Mouse (Mus musculus) adrenal gland, adult (tissue): ENCODE measurements at regions not wholly inside any gene's neighbourhood (a gene's known extent, or its start where the extent isn't known, plus 50 kb on each side); places are given as distances from the start of the nearest gene placed in this dataset.

ENCODE experiments used
- DNase-seq, 2 experiments: peaks; one replicate each; pipeline ENCODE4 v3.0.0; 2022 to 2023; ENCODE audit warnings: low spot score in 1 of 2; ENCODE audit not compliant: inconsistent age in 2 of 2

DNA sequence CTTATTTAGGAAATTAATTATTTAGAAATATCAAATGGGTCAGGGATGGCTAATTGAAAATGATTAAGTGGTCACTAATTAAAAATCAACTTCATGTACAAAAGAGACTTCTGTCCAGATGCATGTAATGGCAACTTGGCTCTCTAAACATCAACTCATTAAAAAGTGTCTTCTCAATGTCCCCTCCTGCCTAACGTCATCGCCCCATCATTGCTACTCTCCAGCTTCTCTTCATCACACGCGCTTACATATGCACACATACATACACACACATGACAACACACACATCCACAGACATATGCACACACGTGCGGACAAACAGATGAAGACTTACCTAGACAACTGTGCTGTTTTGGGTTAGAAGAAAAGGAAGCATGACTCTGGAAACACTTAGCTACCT, 476.1 kb upstream of the Pbx1 start:
- no peak for DNase-seq

DNA sequence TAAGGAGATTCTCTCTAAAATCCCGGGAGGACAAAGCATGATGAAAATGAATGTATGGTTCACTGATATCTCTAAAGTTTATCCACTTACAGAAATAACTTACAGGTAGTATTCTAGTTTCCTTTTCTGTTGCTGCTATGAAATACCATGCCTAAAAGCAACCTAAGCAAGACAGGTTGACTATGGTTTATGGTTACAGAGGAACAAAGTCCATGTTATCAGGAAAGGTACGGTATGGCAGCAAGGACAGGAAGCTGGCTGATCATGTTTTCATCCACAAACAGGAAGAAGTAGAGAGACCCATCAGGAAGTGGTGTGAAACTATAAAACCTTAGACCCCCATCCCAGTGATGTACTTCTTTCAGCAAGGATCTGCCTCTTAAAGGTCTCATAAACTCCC, 466.4 kb upstream of the Pbx1 start:
- no peak for DNase-seq

DNA sequence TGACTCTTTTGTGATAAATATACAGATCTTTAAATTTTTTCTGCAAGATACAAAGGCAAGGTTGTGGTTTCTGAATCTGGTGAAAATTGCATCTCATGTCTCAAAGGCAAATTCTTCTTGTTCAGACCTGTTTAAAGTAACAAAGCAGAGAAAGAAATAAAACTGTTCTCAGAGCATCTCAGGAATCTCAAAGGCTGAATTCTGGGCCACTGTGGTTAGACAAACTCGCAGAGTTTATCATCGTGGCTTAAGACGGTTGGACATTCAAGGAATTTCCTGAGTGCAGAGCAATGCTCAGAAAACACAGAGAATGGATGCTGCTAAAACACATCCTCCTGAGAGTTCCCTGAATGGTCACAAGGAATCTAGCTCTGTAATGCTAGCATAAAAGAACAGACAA, 429.5 kb upstream of the Pbx1 start:
- no peak for DNase-seq

DNA sequence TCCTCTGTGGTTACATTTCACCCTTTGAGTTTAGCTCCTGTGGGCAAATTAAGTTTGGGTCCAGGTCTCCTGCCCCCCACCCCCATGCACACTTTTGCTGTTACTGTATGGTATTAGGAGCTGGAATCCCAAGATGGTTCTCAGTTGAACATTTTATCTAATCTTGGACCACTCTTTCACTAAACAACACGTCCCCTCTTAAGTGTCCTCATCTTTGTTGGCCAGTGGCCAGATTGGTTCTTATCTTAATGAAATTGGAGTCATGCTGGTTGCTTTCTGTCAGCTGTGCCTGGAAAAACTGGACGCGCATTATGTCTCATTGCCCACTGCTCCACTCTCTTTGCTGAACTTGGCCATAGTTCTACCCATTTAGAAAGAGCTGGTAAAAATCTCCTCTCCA, 391.1 kb upstream of the Pbx1 start:
- peak in 1 of 2 experiments; percentile 4 for DNase-seq

DNA sequence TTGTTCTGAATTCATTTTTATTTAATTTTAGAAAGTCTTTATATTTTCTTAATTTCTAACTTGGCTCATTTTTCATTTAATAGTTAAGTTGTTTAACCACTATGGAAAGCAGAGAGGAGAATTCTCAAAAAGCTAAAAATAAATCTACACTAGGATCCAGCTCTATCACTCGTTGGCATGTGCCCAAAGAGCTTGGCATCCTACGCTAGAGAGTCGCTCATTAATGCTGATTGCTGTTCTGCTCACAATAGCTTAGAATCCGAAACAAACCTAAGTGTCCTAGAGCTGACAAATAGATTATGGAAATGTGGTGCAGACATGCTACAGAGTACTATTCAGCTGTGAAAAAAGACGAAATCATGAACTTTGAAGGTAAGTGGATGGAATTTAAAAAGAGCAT, 386.3 kb upstream of the Pbx1 start:
- DNase-seq = no peak

DNA sequence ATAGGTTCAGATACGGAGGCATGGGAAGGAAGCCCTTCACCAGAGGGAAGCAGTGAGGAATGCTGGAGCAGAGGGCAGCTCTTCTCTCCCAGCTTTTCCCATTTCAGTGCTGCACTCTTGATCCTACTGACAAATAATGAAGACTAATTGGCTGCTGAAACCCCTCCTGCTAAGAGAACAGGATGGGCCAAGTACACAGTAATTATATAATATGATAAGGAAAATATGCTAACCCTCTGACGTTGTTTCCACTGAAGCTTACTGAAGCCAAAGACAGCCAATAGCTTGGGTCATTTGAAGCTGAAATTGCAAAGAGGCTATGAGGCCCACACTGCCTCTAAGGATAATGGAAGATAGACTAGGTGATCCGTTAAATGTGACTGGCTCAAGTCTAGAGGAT, 375.0 kb upstream of the Pbx1 start:
- DNase-seq = no peak

DNA sequence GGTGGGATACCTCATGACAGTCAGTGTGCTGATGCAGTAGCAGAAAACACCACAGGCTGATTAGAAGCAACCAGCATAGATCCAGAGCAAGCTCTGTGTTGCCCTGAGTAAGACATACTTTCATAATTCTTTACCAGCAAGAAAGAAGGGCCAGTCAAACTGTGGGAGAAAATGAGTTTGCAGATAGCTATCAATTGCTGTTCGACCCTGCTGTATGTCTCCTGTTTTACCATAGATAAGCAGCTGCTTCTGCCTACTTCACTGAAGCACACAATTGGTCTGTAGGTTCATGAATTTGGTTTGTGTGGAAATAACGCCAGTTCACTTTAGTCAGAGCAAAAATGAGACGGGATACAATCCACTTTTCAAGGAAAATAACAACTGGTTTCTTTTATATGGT, 373.4 kb upstream of the Pbx1 start:
- no peak for DNase-seq

DNA sequence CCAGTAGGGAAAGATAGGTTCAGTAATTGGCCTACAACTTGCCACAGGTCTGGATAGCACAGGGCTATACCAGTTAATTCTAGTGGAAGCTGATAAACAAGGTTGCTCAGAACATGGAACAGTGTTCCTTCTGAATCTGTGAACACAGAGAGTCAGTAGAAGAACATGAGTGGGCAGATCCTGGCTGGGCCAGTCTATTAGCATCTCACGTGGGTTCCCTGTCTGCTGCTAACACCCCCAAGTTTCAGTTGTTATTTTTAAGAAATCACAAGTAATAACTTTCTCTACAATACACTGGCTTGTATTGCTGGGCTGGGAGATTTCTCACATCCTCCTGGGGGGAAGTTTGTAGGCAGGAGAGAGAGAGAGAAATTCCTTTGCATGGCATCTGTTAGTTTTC, 369.0 kb upstream of the Pbx1 start:
- DNase-seq = no peak

DNA sequence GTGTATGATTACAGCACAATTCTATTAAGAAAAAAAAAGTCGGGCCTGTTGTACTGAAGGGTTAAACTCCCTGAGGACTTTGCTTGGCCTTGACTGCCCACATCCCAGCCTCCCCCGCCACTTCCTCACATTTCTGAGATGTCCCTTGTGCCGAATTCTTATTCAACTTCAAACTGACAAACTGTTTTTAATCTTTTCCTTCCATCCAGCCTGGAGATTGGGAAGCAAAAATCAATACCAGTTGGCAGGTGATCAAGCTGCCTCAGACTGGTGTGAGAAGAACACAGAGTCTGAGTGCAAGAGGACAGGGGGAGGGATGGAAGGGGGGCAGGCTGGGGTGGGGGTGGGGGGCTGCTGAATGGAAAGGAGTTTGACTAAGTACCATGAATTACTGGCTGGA, 354.7 kb upstream of the Pbx1 start:
- DNase-seq = peak in 1 of 2 experiments; percentile 27

DNA sequence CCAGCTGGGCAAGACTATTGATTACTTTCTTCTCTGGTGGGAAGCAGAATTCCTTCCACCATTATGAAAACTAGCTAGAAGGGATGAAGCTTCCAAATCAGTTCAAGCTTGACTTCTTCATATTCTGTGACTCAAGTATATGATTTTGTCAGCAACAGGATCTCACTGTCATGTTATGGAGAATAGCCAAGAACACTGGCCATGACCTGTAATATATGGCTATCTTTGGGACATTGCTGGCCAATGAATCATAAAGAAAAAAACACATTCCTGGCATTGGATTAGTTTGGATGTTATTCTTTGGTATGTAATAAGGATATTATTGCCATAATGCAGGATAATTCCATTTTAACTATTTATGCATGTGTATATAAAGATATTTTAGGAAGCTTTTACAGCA, 351.8 kb upstream of the Pbx1 start:
- DNase-seq = peak in 1 of 2 experiments; percentile 62

DNA sequence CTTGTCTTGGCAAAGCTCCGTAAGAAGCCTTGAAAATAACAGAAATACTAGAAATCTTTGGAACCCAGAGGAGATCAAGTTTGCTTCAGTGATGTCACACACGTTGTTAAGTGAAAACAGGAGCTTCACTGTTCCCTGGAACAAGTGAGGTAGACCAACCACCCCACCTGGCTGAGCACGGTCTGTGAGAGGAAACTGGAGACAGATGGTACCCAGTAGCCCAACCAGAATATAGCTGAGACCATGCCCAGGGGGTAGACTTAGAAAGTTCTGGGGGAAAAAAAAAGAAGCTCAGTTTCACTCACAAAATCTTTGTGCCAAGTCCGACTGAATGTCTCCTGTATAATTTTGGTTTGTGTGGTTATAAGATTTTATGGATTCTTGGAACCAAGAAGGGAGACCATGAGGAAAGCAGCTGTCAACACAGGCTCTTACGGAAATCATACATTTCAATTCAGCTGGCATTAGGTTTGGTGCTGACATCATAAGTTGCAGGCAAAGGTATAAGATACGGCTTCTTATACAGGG, 332.4 kb upstream of the Pbx1 start:
- DNase-seq = no peak

DNA sequence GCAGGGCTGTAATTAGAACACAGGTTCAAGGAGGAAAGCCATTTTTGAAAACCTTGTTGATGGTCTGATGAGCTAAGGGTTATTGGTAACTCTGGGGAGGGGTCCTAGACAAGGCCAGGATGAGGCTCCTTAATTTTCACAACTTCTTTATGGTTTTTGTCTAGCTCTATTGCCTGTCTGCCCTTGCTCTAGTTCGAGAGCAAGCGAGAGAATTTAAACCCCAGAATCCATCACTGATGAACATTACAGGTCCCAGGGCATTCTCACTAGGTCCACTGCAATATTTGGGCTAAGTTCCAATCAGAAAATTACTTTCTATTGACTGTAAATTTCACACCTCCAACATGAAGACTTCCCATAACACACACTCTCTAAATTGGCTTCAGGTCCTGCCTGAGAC, 329.0 kb upstream of the Pbx1 start:
- DNase-seq = no peak

DNA sequence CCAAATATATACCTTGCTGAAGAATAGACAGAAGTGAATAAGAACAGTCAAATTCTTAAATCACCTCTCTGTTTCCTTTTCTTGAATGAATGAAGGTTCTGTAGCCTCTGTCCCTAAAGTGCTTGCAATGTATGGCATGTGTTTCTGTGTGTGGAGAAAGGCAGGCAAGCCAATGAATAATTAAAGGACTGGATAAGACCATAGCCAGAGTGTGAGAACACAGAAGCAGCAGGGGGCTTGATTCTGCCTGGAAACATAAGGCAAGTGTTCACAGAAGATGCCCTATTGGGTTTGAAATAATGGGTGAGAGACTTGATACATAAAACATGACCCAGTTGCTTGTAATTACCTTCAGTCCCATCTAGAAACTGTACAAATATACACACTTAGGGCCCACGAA, 328.2 kb upstream of the Pbx1 start:
- no peak for DNase-seq

DNA sequence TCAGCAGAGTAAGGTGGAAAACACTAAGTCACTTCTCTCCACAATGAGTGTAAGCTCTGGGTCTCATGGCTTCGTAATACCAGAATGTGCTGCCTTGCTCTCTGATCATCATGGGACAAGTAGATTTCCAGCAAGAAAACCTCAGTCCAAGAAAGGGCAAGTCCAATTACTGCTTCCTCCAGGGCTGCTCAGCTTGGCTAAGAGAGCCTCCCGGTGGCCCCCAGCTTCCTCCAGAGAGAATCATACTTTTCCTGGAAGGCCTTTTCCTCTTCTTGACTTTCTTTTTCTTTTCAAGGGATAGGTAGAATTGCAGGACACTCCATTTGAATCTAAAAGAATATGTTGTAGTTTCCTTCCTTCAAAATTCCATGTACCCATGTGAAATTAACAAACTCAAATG, 326.8 kb upstream of the Pbx1 start:
- peak in 1 of 2 experiments; percentile 38 for DNase-seq

DNA sequence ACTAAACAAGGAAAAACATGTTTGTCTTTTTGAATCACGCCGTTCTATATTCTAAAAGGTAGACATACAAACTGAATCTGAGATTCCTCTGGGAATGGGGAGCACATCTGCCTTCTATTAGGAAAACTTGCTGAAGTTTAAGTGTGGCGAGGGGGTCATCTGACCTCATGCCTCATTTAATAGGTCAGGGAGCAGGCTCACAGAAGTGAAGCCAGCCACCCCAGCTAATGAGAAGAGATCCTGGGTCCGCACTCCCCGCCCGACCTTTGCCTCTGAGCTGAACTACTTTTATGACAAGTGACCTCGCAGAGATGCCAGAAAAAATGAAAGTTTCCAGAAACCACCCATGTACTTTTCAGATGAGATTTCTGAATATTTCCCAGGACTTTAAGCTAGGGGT, 322.1 kb upstream of the Pbx1 start:
- DNase-seq = peak; percentile 14 to 68

DNA sequence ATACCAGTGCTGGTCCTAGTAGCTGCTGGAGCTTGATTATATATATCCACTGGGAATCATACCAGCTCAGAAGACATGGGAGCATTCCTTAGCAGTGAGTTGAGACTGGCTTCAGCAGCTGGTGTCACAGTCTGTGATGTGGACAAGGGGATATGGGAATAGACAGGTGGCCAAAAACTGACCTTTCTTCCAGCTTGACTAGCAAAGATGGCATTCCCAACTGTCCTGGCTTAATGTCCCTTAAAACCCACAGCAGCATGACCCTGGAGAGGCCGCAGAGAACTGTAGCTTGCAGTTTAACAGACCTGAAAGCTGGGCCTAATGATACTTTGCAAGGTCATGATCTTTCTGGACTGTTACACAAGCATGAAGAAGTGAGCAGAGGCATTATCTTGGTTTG, 311.4 kb upstream of the Pbx1 start:
- no peak for DNase-seq

DNA sequence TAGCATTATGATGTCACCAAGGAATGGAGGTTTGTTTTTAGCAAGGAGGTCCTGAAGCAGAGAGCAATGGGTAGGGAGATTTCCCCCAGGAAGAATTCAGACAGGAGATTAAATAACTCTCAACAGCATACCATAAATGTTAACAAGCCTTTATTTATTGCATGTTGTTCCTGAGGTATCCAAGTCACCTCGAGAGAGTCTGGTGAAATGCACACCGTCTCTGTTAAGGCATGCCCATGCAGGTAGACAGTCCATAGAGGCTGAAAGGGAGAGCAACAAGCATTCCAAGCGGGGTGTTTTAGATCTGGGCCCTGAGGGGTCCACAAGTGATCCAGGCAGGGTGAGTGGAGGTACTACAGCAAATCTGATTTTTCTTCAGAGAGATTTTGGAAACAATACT, 305.9 kb upstream of the Pbx1 start:
- no peak for DNase-seq

DNA sequence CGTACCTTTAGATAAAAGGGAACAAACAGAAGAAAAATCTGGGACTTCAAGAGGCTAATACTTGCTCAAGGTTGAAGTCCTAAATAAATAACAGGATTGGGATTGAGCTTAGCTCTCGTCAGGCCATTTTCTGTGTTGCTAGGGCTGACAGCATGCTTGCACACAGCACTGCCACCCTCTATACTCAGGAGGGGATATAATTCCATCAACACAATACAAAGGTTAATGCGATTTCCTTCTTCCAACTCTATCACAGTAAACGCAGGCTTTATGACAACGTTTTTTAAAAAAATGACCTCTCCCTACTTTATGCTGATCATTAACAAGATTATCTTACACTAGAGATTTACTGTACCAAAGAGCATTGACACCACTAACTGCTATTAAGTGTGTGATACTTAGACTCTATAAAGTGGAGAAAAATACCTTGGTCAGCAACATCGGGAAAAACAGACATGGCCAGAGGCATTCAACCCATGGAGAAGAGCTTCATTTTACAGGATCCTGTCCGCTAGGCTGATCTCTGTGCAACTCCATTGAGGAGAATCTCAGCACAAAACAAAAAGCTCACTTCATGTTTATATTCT, 305.3 kb upstream of the Pbx1 start:
- no peak for DNase-seq

DNA sequence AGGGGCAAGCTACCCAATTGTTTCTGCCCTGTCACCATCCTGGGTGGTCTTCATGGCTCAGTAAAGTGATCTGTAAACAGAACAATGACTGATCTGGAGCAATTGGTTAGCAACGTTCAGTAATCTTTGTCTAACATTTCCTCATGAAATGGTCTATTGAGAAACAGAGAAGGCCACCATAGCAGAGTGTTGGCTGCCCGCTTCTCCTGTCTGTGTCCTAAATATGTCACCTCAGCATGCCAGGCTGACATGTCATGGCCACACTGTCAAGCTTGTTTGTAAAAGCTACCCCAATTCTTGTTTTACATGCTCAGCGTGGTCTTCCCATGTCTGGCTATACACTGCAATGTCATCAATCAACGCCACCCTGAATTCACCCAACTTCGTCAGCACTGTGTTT, 301.0 kb upstream of the Pbx1 start:
- peak in 1 of 2 experiments; percentile 58 for DNase-seq

DNA sequence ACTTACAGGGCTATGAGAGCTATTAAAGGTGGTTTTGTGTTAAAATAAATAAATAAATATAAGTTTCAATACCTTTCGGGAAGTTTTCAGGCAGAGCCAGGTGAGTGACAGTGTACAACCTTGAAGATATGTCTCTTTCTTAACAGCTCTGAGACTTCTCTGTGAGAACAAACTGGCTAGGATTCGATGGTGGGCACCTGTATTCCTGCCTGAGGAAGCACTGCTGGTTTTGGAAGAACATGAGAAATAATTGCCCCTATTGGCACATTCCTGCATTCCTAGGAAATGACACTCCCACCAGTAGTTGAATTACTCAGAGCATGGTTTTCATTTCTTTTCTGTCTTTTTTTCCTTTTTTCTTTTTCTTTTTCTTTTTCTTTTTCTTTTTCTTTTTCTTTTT, 277.8 kb upstream of the Pbx1 start:
- DNase-seq = peak in 1 of 2 experiments; percentile 58

DNA sequence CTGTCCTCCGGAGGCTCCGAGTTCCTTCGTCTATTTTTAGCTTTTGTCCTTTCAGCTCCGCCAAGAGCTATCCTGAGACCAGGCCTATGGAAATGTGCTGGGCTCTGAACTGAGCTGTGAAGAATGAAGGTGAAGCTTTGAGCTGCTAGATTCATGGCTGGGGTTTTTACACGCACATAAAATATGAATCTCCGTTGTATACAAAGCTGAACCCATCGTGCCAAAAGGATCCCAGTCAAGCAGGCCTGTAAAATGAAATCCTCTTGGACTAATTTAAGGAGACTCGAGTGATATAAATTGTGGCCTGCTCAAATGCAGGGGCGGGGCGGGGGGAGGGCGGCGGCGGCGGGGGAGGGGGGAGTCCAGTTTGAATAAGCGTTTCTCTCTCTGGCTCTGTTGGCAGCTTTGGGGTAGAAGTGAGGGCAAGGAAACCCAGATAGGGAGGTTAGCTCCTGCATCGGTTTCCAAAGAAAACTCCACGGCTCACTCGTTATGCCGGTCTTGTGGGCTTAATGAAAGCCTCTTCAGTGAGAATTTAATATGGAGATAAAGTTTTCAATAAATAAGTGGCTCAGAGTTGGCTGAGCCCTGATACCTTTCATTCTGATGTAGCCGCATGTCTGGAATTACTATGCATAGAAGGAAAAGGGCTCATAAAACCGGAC, 277.1 kb upstream of the Pbx1 start:
- DNase-seq = peak; percentile 20 to 73

DNA sequence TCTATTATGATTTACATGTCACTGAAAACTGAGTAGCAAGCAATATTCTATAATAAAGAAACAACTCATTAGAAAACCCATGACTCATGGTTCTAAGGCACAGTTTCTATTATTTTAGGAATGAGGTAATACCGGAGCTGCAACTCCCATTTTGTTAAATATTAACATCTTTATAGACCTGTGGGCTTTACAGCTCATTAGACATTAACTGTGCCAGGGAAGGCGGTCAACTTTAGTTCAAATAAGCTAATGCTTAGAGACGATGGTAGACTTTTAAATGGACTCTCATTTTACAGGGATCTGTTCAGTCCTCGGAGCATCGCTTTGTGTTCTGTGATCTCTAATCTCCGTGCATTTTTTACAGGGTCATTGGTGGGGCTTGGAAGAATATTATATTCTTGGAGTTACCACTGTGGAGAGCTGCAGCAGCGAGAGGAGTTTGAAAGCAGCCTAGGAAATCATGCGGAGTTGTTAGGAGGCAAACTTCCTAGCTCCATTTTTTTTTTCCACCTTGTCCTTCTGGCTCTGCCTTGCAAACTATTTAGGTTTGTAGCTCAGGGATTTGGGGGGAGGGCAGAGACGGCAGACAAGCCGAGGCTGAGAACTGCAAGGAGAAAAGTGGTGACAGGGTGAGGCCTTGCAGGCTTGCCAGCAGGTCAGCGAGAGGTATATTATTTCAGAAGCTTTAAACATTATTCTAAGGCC, 276.2 kb upstream of the Pbx1 start:
- peak in 1 of 2 experiments; percentile 48 for DNase-seq
